Mouse (Mus musculus) left cerebral cortex, adult 18-20 months (tissue): ENCODE results near the gene Tmem88. TPM values are rescaled to one million over a fixed set of nuclear protein-coding genes. Genes with fewer than 3 reads are reported as not detected.
"Not testable (repeated sequence)": the region's sequence is repeated elsewhere in the genome, so short reads cannot be mapped to it uniquely, and the experiment has no call there.

Experiments
- DNase-seq, 2 experiments: peaks; one replicate each; pipeline ENCODE4 v3.0.0; 2021 to 2022; ENCODE audit warnings: low spot score in 2 of 2, mixed read lengths in 1 of 2
- total RNA-seq, 2 experiments: library from RNA; stranded (reverse); gene quantifications; 2 replicates each; pipeline ENCODE4 v1.2.3; 2021

Gene Tmem88
- total RNA-seq, 2 experiments from 2014 or later: 3.4 to 3.7 TPM

- DNase-seq: no peak
Measured at GRCm38 (mm10) chr11:69405397-69406200, 7.6 kb upstream of the Tmem88 start.

- DNase-seq: no peak
Measured at GRCm38 (mm10) chr11:69404595-69405396, 6.8 kb upstream of the Tmem88 start.

- DNase-seq: no peak
Measured at GRCm38 (mm10) chr11:69403691-69404594, 5.9 kb upstream of the Tmem88 start.

GRCm38 (mm10) chr11:69401987-69402386 lies 4.0 kb upstream of the Tmem88 start:
- no peak for DNase-seq

- peak; percentile 90 to 93 for DNase-seq
Measured at GRCm38 (mm10) chr11:69401210-69401637, 3.2 kb upstream of the Tmem88 start.

- no peak for DNase-seq
Measured at GRCm38 (mm10) chr11:69400083-69400850, 2.2 kb upstream of the Tmem88 start.

- DNase-seq: no peak
Measured at GRCm38 (mm10) chr11:69399201-69400082, 1.4 kb upstream of the Tmem88 start.

- no peak for DNase-seq
Measured at GRCm38 (mm10) chr11:69398486-69399200, 609 bp upstream of the Tmem88 start.

- peak in 1 of 2 experiments; percentile 51 for DNase-seq
Measured at GRCm38 (mm10) chr11:69397581-69398057, 415 bp downstream of the Tmem88 start.

- DNase-seq: no peak
Measured at GRCm38 (mm10) chr11:69396772-69397171, 1.3 kb downstream of the Tmem88 start.

- DNase-seq: peak; percentile 91 to 94
Measured at GRCm38 (mm10) chr11:69395634-69396373, 2.2 kb downstream of the Tmem88 start.

- peak; percentile 91 to 92 for DNase-seq
Measured at GRCm38 (mm10) chr11:69395235-69395633, 2.8 kb downstream of the Tmem88 start, which contains the start of the genes Naa38 and Cyb5d1. Naa38 (plus strand) TSS chr11:69395487. Cyb5d1 (minus strand) TSS chr11:69395631.

GRCm38 (mm10) chr11:69394591-69395167 lies 3.4 kb downstream of the Tmem88 start:
- not testable (repeated sequence) for DNase-seq

- peak; percentile 63 to 77 for DNase-seq
Measured at GRCm38 (mm10) chr11:69390400-69391034, 7.5 kb downstream of the Tmem88 start.

- peak in 1 of 2 experiments; percentile 44 for DNase-seq
Measured at GRCm38 (mm10) chr11:69389531-69390399, 8.3 kb downstream of the Tmem88 start.

- DNase-seq: no peak
Measured at GRCm38 (mm10) chr11:69388680-69389079, 9.4 kb downstream of the Tmem88 start.
